Mouse (Mus musculus) gonadal fat pad, adult 2 months (tissue): ENCODE results near the gene Trim67. TPM values are rescaled to one million over a fixed set of nuclear protein-coding genes. Genes with fewer than 3 reads are reported as not detected.
"Not testable (repeated sequence)": the region's sequence is repeated elsewhere in the genome, so short reads cannot be mapped to it uniquely, and the experiment has no call there.

Source experiments
- DNase-seq: peaks from one replicate; pipeline ENCODE4 v3.0.0-alpha.2; 2012; ENCODE audit warnings: low read depth
- polyA plus RNA-seq: library from polyadenylated mRNA; depleted of rRNA; stranded (reverse); fragments of >200 nt; gene quantifications from 2 replicates; pipeline ENCODE4 v1.2.3, GENCODE M21; 2012

Gene Trim67
- polyA plus RNA-seq, 1 experiment, result 5.4 TPM

- DNase-seq, result no peak
Measured at GRCm38 (mm10) chr8:124833430-124834205, 40.7 kb downstream of the Trim67 start.

- no peak for DNase-seq
Measured at GRCm38 (mm10) chr8:124835848-124836247, 43.0 kb downstream of the Trim67 start.

- no peak for DNase-seq
Measured at GRCm38 (mm10) chr8:124836273-124836672, 43.4 kb downstream of the Trim67 start.

- DNase-seq, result no peak
Measured at GRCm38 (mm10) chr8:124836907-124837306, 44.0 kb downstream of the Trim67 start.

- no peak for DNase-seq
Measured at GRCm38 (mm10) chr8:124837956-124838355, 45.1 kb downstream of the Trim67 start.

- DNase-seq, result no peak
Measured at GRCm38 (mm10) chr8:124839371-124839770, 46.5 kb downstream of the Trim67 start.

GRCm38 (mm10) chr8:124840900-124841299 lies 48.0 kb downstream of the Trim67 start:
- no peak for DNase-seq

- DNase-seq, result no peak
Measured at GRCm38 (mm10) chr8:124841775-124842174, 48.9 kb downstream of the Trim67 start.

GRCm38 (mm10) chr8:124842929-124843328 lies 50.0 kb downstream of the Trim67 start:
- not testable (repeated sequence) for DNase-seq

- no peak for DNase-seq
Measured at GRCm38 (mm10) chr8:124845131-124845530, 52.2 kb downstream of the Trim67 start.

GRCm38 (mm10) chr8:124845573-124845972 lies 52.7 kb downstream of the Trim67 start:
- DNase-seq, result no peak

GRCm38 (mm10) chr8:124853511-124853910 lies 60.6 kb downstream of the Trim67 start:
- DNase-seq, result no peak

- no peak for DNase-seq
Measured at GRCm38 (mm10) chr8:124859466-124859865, 66.6 kb downstream of the Trim67 start.

GRCm38 (mm10) chr8:124860188-124860587 lies 67.3 kb downstream of the Trim67 start:
- DNase-seq, result no peak

- no peak for DNase-seq
Measured at GRCm38 (mm10) chr8:124862321-124863162, 69.7 kb downstream of the Trim67 start, which contains the start of the genes Gnpat and 2810004N23Rik. Gene Gnpat (plus strand): TSS chr8:124863033. Gene 2810004N23Rik (minus strand): TSS chr8:124863120.

- DNase-seq, result no peak
Measured at GRCm38 (mm10) chr8:124863163-124863677, 70.3 kb downstream of the Trim67 start.

GRCm38 (mm10) chr8:124863729-124864128 lies 70.8 kb downstream of the Trim67 start:
- no peak for DNase-seq

GRCm38 (mm10) chr8:124866669-124867068 lies 73.8 kb downstream of the Trim67 start:
- DNase-seq, result no peak

- no peak for DNase-seq
Measured at GRCm38 (mm10) chr8:124867126-124867525, 74.2 kb downstream of the Trim67 start.

- DNase-seq, result no peak
Measured at GRCm38 (mm10) chr8:124869708-124870107, 76.8 kb downstream of the Trim67 start.

- DNase-seq, result no peak
Measured at GRCm38 (mm10) chr8:124871474-124871873, 78.6 kb downstream of the Trim67 start.

GRCm38 (mm10) chr8:124872081-124872480 lies 79.2 kb downstream of the Trim67 start:
- DNase-seq, result no peak
